Mouse (Mus musculus) adipose tissue, adult 10 weeks (tissue): ENCODE results near the gene Stxbp3. TPM values are rescaled to one million over a fixed set of nuclear protein-coding genes. Genes with fewer than 3 reads are reported as not detected.

Experiments
- polyA plus RNA-seq: library from polyadenylated mRNA; stranded (reverse); fragments of 350-450 nt; fragmentation: Illumina TruSeq; extraction: RNeasy Lipid Tissue Mini Kit (QIAGEN cat#74804); gene quantifications from one replicate; pipeline ENCODE4 v1.2.3, GENCODE M21; 2014; ENCODE audit warnings: low read depth, low replicate concordance

Gene Stxbp3
- polyA plus RNA-seq: 47.8 TPM

DNA sequence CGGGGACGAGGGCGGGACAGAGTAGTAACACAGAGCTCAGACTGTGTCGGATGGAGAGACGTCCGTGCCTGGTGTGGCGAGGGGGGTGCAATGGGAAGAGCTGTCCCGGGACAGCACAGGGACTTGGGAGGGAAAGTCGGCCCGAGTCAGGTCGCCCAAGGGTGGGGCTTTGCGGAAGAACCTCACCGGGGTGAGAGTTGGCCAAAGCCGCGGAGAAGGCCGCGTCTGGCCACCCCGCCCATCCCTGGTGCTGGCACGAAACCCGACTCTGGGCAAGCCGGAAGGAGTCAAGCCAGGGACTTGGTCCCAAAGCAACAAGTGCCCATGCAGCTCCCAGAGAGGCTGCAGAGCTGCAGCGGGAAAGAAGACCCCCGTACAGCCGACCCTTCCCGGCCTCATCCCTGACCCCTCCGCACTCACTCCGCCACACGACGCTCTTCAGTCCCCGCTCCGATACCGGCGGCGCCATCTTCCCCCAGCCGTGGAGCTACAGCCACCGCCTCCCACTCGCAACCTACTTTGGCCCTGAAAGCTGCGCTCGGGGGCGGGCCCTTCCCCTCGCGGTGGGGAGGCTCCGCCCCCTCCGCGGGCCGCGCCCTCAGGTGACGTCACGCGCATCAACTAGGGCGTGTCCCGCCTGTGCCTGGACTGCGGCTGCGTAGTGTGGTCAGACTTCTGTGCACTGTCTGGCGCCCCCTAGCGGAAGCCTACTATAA is at the start of gene Stxbp3:
Gene Stxbp3, minus strand, starts transcription at position 527 of the 716 bp plus-strand sequence.

DNA sequence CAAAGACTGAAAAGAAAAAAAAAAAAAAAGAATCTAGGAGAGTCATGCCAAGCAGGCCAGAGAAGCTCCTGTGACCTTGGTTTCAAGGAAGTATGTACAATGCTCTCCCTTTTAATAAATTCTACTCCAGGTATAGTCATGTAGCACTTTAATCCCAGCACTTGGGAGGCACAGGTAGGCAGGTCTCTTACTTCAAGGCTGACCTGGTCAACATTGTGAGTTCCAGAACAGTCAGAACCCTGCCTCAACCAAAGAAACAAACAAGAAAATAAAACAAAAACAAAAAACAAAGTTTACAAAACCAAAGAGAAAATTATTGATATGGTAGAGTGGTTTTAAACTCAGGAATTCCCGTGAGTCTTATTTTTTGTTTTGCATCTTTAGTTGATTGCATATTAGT is 49.6 kb upstream of the Stxbp3 start, which contains the start of gene Fndc7:
Gene Fndc7, minus strand, starts transcription at position 101 of the 400 bp plus-strand sequence.

Other genes with a start within 250 kb of the Stxbp3 start
- gene Wdr47, start 249.2 kb downstream of the Stxbp3 start, polyA plus RNA-seq: 14.8 TPM
- gene Clcc1, start 186.6 kb downstream of the Stxbp3 start, polyA plus RNA-seq: 54.4 TPM
- 3.9 TPM for gene Gpsm2, start 118.2 kb downstream of the Stxbp3 start, polyA plus RNA-seq
- gene Aknad1, start 100.9 kb downstream of the Stxbp3 start, polyA plus RNA-seq: 0.37 TPM
- gene Fndc7, start 49.5 kb upstream of the Stxbp3 start, polyA plus RNA-seq: 6.6 TPM
- 117 TPM for gene Prpf38b, start 71.2 kb upstream of the Stxbp3 start, polyA plus RNA-seq
- gene Henmt1, start 99.3 kb upstream of the Stxbp3 start, polyA plus RNA-seq: 1.6 TPM
- not detected for gene Gm9857, start 99.9 kb upstream of the Stxbp3 start, polyA plus RNA-seq
- gene Fam102b, start 187.1 kb upstream of the Stxbp3 start, polyA plus RNA-seq: 38.6 TPM
- not detected for gene Slc25a54, start 239.9 kb upstream of the Stxbp3 start, polyA plus RNA-seq